Mouse (Mus musculus) forebrain, embryonic 16.5 days (tissue): Measurements from ENCODE around the gene Gm21987. TPM values are rescaled to one million over a fixed set of nuclear protein-coding genes. Genes with fewer than 3 reads are reported as not detected.

Source experiments
- ATAC-seq: fragments of 200-750 bp; cut with Nextera tagmentation; 2 replicates; pipeline ENCODE4 v1.8.0; 2017; ENCODE audit warnings: mild to moderate bottlenecking, moderate library complexity
- H3K27ac ChIP-seq: fragments of 300-500 bp; sonication (generic); 2 replicates; pipeline ENCODE4 v1.5.1; 2014; ENCODE audit warnings: low read length, control low read depth
- H3K27me3 ChIP-seq: fragments of 300-500 bp; sonication (generic); replicated peaks from 2 replicates; pipeline ENCODE4 v1.6.1; 2014; ENCODE audit warnings: low read length; ENCODE audit not compliant: control insufficient read depth, insufficient read depth
- H3K36me3 ChIP-seq: fragments of 300-500 bp; sonication (generic); 2 replicates; pipeline ENCODE4 v1.6.1; 2014; ENCODE audit not compliant: control insufficient read depth, insufficient read depth
- H3K4me1 ChIP-seq: fragments of 300-500 bp; sonication (generic); replicated peaks from 2 replicates; pipeline ENCODE4 v1.6.1; 2014; ENCODE audit warnings: low read length; ENCODE audit not compliant: control insufficient read depth, insufficient read depth
- H3K4me2 ChIP-seq: fragments of 300-500 bp; sonication (generic); 2 replicates; pipeline ENCODE4 v1.6.1; 2014; ENCODE audit warnings: mild to moderate bottlenecking, low read length, control low read depth
- H3K4me3 ChIP-seq: fragments of 300-500 bp; sonication (generic); replicated peaks from 2 replicates; pipeline ENCODE4 v1.5.1; 2014; ENCODE audit warnings: mild to moderate bottlenecking, low read length, control low read depth
- H3K9ac ChIP-seq: fragments of 300-500 bp; sonication (generic); replicated peaks from 2 replicates; pipeline ENCODE4 v1.6.1; 2014; ENCODE audit warnings: low read depth, low read length, control low read depth
- H3K9me3 ChIP-seq: fragments of 300-500 bp; sonication (generic); 2 replicates; pipeline ENCODE4 v1.6.1; 2016; ENCODE audit warnings: low read length; ENCODE audit not compliant: control insufficient read depth
- WGBS: fragments of 180-500 bp; shearing (Covaris S2); extraction: QIAGEN DNeasy Blood & Tissue Kit; methylation state at CpG from one replicate; pipeline ENCODE4 v1.1.7; 2014; 5-methylcytosine and 5-hydroxymethylcytosine counted together
- polyA plus RNA-seq: library from polyadenylated mRNA; unstranded; fragments of >200 nt; fragmentation: Nextera tagmentation; extraction: Ambion mirVana; gene quantifications from 2 replicates; pipeline ENCODE4 v1.2.1, GENCODE M21; 2015

Gene Gm21987
- polyA plus RNA-seq, 1 experiment from 2014 or later, result not detected

DNA sequence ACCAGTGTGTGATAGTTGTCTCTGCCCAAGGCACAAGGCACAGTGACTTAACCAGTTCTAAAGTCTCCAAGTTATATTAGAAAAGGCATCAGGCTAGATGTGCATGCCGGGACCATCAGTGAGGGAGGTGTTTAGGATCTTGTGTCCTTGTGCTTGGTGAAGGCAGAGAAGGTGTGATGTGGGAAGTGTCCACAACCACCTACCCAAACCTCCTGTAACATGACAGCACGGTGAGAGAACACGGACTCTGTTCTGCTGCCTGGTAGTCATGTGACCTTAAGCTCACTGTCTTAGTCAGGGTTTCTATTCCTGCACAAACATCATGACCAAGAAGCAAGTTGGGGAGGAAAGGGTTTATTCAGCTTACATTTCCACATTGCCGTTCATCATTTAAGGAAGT is 19.4 kb downstream of the Gm21987 start:
- Histone ChIP-seq H3K36me3 (no peaks in the 10 kb centered on the region), H3K27ac (no peak overlapping the region), H3K9ac (no peak overlapping the region), H3K4me1 (no peaks in the 10 kb centered on the region), H3K9me3 (no peaks in the 10 kb centered on the region), H3K4me2 (no peak overlapping the region), H3K27me3 (no peaks in the 10 kb centered on the region), H3K4me3 (no peak overlapping the region)
- ATAC-seq, result no peak
- 94% methylated on average over 4 of the region's 4 CpGs for WGBS

- ATAC-seq, result no peak
- H3K4me3 ChIP-seq, result no peak overlapping the region
- no peak overlapping the region for H3K4me2 ChIP-seq
- no peak overlapping the region for H3K27ac ChIP-seq
- no peaks in the 10 kb centered on the region for H3K27me3 ChIP-seq
- no peaks in the 10 kb centered on the region for H3K4me1 ChIP-seq
- no peaks in the 10 kb centered on the region for H3K36me3 ChIP-seq
- WGBS, result 42% methylated on average over 10 of the region's 10 CpGs
- no peaks in the 10 kb centered on the region for H3K9me3 ChIP-seq
- no peak overlapping the region for H3K9ac ChIP-seq
Observed at GRCm38 (mm10) chr16:38368336-38368735, 21.5 kb downstream of the Gm21987 start.

GRCm38 (mm10) chr16:38369000-38369399 is 22.2 kb downstream of the Gm21987 start:
- Histone ChIP-seq H3K4me3 (no peak overlapping the region), H3K9me3 (no peaks in the 10 kb centered on the region), H3K4me2 (no peak overlapping the region), H3K36me3 (no peaks in the 10 kb centered on the region), H3K4me1 (no peaks in the 10 kb centered on the region), H3K27ac (no peak overlapping the region), H3K27me3 (no peaks in the 10 kb centered on the region), H3K9ac (no peak overlapping the region)
- ATAC-seq, result no peak
- 80% methylated on average over 7 of the region's 7 CpGs for WGBS

- Histone ChIP-seq H3K36me3 (no peaks in the 10 kb centered on the region), H3K9me3 (no peaks in the 10 kb centered on the region), H3K27ac (no peak overlapping the region), H3K9ac (no peak overlapping the region), H3K27me3 (no peaks in the 10 kb centered on the region), H3K4me2 (no peak overlapping the region), H3K4me3 (no peak overlapping the region), H3K4me1 (no peaks in the 10 kb centered on the region)
- 88% methylated on average over 8 of the region's 8 CpGs for WGBS
- no peak for ATAC-seq
Observed at GRCm38 (mm10) chr16:38369431-38369830, 22.6 kb downstream of the Gm21987 start.

- Histone ChIP-seq H3K4me1 (no peaks in the 10 kb centered on the region), H3K27me3 (no peaks in the 10 kb centered on the region), H3K4me2 (no peak overlapping the region), H3K9ac (no peak overlapping the region), H3K27ac (no peak overlapping the region), H3K4me3 (no peak overlapping the region), H3K9me3 (no peaks in the 10 kb centered on the region), H3K36me3 (no peaks in the 10 kb centered on the region)
- ATAC-seq, result no peak
- WGBS, result 90% methylated on average over 4 of the region's 4 CpGs
Observed at GRCm38 (mm10) chr16:38369992-38370484, 23.2 kb downstream of the Gm21987 start.

- WGBS, result 82% methylated on average over 8 of the region's 8 CpGs
- ATAC-seq, result no peak
- no peak overlapping the region for H3K9ac ChIP-seq
- no peaks in the 10 kb centered on the region for H3K36me3 ChIP-seq
- H3K27ac ChIP-seq, result no peak overlapping the region
- H3K4me1 ChIP-seq, result peaks cover under 1% of the 10 kb centered on the region; the same call in 1 of the 2 replicates
- H3K9me3 ChIP-seq, result no peaks in the 10 kb centered on the region
- no peak overlapping the region for H3K4me2 ChIP-seq
- H3K27me3 ChIP-seq, result no peaks in the 10 kb centered on the region
- no peak overlapping the region for H3K4me3 ChIP-seq
Observed at GRCm38 (mm10) chr16:38370633-38371374, 24.0 kb downstream of the Gm21987 start.

DNA sequence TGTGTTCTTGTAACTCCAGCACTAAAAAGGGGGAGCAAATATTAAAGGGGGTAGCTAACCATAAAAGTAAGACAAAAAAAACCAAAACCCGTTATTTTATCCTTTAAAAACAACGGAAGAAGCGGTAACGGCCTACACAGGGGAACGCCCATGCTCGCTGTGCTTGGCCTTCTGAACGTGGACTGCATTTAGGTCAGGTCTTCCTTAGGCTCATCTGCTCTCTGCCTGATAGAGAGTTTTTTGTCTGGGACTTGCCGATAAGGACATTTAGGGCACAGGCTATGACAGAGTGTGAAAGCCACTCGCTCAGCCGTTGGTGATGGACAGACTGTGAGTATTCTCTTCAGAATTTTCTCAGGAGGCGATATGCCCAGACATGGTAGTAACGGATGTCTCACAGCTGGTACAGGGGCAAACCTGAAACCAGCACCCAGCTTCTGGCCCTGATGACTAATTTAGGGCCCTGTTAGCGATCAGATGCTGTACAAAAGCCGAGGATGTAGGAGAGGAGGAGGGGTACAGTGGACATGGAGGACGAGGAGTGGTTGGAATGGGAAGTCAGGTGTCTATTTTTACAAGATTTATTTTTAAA is 25.0 kb downstream of the Gm21987 start:
- ATAC-seq, result no peak
- Histone ChIP-seq H3K4me3 (no peak overlapping the region), H3K4me1 (peaks cover 9% of the 10 kb centered on the region), H3K9me3 (no peaks in the 10 kb centered on the region), H3K27me3 (no peaks in the 10 kb centered on the region), H3K9ac (no peak overlapping the region), H3K36me3 (no peaks in the 10 kb centered on the region), H3K27ac (no peak overlapping the region), H3K4me2 (no peak overlapping the region)
- 89% methylated on average over 15 of the region's 15 CpGs for WGBS

GRCm38 (mm10) chr16:38372876-38373275 is 26.0 kb downstream of the Gm21987 start:
- Histone ChIP-seq H3K36me3 (no peaks in the 10 kb centered on the region), H3K27me3 (no peaks in the 10 kb centered on the region), H3K4me1 (peaks cover 12% of the 10 kb centered on the region), H3K4me2 (no peak overlapping the region), H3K9me3 (no peaks in the 10 kb centered on the region), H3K9ac (no peak overlapping the region), H3K4me3 (no peak overlapping the region), H3K27ac (no peak overlapping the region)
- 84% methylated on average over 4 of the region's 4 CpGs for WGBS
- no peak for ATAC-seq

DNA sequence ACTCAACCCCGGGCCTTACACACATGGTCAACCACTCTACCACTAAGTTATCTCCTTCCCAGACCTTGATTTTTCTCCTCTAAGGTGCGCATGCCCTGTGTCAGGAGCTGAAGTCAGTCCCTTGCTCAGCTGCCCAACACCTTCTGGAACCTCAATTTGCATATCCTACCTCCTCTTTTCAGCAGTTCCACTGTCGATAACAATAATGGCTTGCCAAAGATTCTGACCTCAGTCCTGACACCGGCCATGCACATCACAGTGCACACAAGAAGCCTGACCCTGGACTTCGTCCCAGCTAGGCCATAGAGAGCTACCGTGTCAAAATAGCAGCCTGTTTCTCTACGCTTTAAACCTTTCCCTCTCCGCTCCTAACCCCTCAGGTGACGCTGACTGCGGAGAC is 26.6 kb downstream of the Gm21987 start:
- Histone ChIP-seq H3K4me1 (peaks cover 12% of the 10 kb centered on the region), H3K27me3 (no peaks in the 10 kb centered on the region), H3K4me2 (no peak overlapping the region), H3K9ac (no peak overlapping the region), H3K4me3 (no peak overlapping the region), H3K27ac (no peak overlapping the region), H3K9me3 (no peaks in the 10 kb centered on the region), H3K36me3 (no peaks in the 10 kb centered on the region)
- WGBS, result 91% methylated on average over 10 of the region's 10 CpGs
- ATAC-seq, result no peak
